Mouse (Mus musculus): ENCODE results near the gene Lpar5. TPM values are rescaled to one million over a fixed set of nuclear protein-coding genes. Genes with fewer than 3 reads are reported as not detected.
"Not testable (repeated sequence)": the region's sequence is repeated elsewhere in the genome, so short reads cannot be mapped to it uniquely, and the experiment has no call there.

Lpar5 gene
- polyA plus RNA-seq, 1 experiment from 2014 or later = 0.31 TPM

GRCm38 (mm10) chr6:125062511-125062910, 5.2 kb upstream of the Lpar5 start:
- no peak for ATAC-seq (ENCODE audit: low FRiP score)
- H3K36me3 ChIP-seq (replicated peaks) = no peaks in the 10 kb centered on the region
- no peak overlapping the region for H3K27ac ChIP-seq
- no peak overlapping the region for H3K9ac ChIP-seq
- WGBS = 84% methylated on average over 5 of the region's 5 CpGs
- no peak overlapping the region for H3K4me3 ChIP-seq (replicated peaks)
- 0 out of 2 replicates have a peak, but pooled peaks cover under 1% of the 10 kb centered on the region for H3K27me3 ChIP-seq
- peaks cover 10% of the 10 kb centered on the region; the same call in 1 of the 2 replicates for H3K4me1 ChIP-seq
- no peak overlapping the region for H3K4me2 ChIP-seq
- H3K9me3 ChIP-seq = no peaks in the 10 kb centered on the region

DNA sequence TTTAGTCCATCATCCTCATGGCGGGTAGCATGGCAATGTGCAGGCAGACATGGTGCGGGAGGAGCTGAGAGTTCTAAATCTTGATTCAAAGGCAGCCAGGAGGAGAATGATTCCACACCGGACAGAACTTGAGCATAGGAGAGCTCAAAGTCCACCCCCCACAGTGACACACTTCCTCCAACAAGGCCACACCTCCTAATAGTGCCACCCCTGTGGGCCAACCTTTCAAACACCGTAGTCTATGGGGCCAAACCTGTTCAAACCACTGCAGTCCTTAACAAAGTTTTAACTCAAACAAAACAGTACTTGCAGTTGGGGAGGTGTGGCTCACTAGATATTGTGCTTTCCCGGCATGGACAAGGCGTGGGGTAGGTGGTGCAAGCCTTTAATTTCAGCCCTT, 3.8 kb upstream of the Lpar5 start:
- no peak overlapping the region for H3K4me3 ChIP-seq (replicated peaks)
- no peaks in the 10 kb centered on the region for H3K36me3 ChIP-seq (replicated peaks)
- ATAC-seq (ENCODE audit: low FRiP score) = no peak
- H3K9me3 ChIP-seq = no peaks in the 10 kb centered on the region
- no peak overlapping the region for H3K27ac ChIP-seq
- H3K27me3 ChIP-seq = 0 out of 2 replicates have a peak, but pooled peaks cover 3% of the 10 kb centered on the region
- 85% methylated on average over 6 of the region's 6 CpGs for WGBS
- no peak overlapping the region for H3K4me2 ChIP-seq
- H3K9ac ChIP-seq = no peak overlapping the region
- H3K4me1 ChIP-seq = peaks cover 10% of the 10 kb centered on the region; the same call in 1 of the 2 replicates

DNA sequence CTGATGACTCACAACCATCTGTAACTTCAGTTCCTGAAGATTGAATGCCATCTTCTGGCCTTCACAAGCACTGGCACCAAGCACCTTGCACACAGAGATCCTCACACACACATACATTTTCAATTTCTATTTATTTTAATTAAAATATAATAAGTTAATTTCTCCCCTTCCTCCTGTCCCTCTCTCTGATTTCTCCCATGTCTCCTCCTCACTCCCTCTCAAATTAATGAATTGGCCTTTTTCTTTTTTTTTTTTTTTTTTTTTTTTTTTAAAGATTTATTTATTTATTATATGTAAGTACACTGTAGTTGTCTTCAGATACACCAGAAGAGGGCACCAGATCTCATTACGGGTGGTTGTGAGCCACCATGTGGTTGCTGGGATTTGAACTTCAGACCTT, 2.5 kb upstream of the Lpar5 start:
- ATAC-seq (ENCODE audit: low FRiP score); H3K9ac ChIP-seq; H3K9me3 ChIP-seq; H3K4me2 ChIP-seq; H3K36me3 ChIP-seq (replicated peaks); H3K27ac ChIP-seq; H3K4me3 ChIP-seq (replicated peaks); H3K27me3 ChIP-seq: not testable (repeated sequence)
- peaks cover 10% of the 10 kb centered on the region; the same call in 1 of the 2 replicates for H3K4me1 ChIP-seq
- no CpG with 5 or more reads among the region's 1 CpGs for WGBS

- Histone ChIP-seq H3K27me3 (0 out of 2 replicates have a peak, but pooled peaks cover 3% of the 10 kb centered on the region), H3K9me3 (no peaks in the 10 kb centered on the region), H3K4me3 (replicated peaks) (no peak overlapping the region), H3K27ac (peak overlapping the region; percentile 90), H3K36me3 (replicated peaks) (no peaks in the 10 kb centered on the region), H3K4me1 (peaks cover 10% of the 10 kb centered on the region), H3K4me2 (no peak overlapping the region), H3K9ac (peak overlapping the region; percentile 29; the same call in 1 of the 2 replicates)
- ATAC-seq (ENCODE audit: low FRiP score) = peak; percentile 78; the same call in 1 of the 2 replicates
- 81% methylated on average over 18 of the region's 18 CpGs for WGBS
Observed at GRCm38 (mm10) chr6:125071170-125071895, 3.6 kb downstream of the Lpar5 start.

DNA sequence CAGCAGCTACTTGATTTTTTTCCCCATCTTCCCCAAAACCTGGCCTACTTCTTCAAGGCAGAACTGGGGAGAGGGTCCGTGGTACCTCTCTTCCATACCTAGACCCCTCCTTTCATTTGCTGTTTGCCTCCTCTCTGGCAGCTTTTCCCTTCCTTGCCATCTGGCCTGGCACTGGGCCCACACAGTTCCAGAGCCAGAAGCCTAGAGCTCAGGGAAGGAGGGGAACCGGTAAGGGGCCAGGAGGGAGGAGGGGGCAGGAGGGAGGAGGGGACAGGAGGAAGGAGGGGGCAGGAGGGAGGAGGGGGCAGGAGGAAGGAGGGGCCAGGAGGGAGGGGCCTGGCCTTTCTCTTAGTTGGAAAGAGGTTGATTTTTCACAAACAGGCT, 4.2 kb downstream of the Lpar5 start:
- Histone ChIP-seq H3K9ac (peak overlapping the region; percentile 29), H3K4me3 (replicated peaks) (no peak overlapping the region), H3K4me1 (peaks cover 10% of the 10 kb centered on the region), H3K36me3 (replicated peaks) (no peaks in the 10 kb centered on the region), H3K9me3 (no peaks in the 10 kb centered on the region), H3K4me2 (no peak overlapping the region), H3K27me3 (0 out of 2 replicates have a peak, but pooled peaks cover 3% of the 10 kb centered on the region), H3K27ac (peak overlapping the region; percentile 90)
- 38% methylated on average over 1 of the region's 2 CpGs for WGBS
- ATAC-seq (ENCODE audit: low FRiP score) = peak; percentile 78; the same call in 1 of the 2 replicates

- peaks cover 10% of the 10 kb centered on the region for H3K4me1 ChIP-seq
- H3K9ac ChIP-seq = no peak overlapping the region
- H3K36me3 ChIP-seq (replicated peaks) = no peaks in the 10 kb centered on the region
- WGBS = 69% methylated on average over 8 of the region's 8 CpGs
- H3K27ac ChIP-seq = no peak overlapping the region
- H3K9me3 ChIP-seq = no peaks in the 10 kb centered on the region
- ATAC-seq (ENCODE audit: low FRiP score) = no peak
- H3K4me3 ChIP-seq (replicated peaks) = no peak overlapping the region
- peaks cover 6% of the 10 kb centered on the region for H3K27me3 ChIP-seq
- H3K4me2 ChIP-seq = no peak overlapping the region
Observed at GRCm38 (mm10) chr6:125073825-125074224, 6.1 kb downstream of the Lpar5 start.

DNA sequence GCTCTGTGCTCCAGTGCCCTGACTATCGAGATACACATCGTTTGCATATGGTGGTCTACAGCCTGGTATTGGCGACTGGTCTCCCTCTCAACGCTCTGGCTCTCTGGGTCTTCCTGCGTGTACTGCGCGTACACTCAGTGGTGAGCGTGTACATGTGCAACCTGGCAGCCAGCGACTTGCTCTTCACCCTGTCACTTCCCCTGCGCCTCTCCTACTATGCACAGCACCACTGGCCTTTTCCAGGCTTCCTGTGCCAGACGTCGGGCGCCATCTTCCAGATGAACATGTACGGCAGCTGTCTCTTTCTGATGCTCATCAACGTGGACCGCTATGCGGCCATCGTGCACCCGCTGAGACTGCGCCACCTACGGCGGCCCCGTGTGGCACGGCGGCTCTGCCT, 13.7 kb downstream of the Lpar5 start:
- Histone ChIP-seq H3K9ac (peak overlapping the region; percentile 59), H3K27ac (peak overlapping the region; percentile 90), H3K4me2 (peak overlapping the region; percentile 64), H3K4me1 (peaks cover 10% of the 10 kb centered on the region), H3K4me3 (replicated peaks) (peak overlapping the region; percentile 42), H3K9me3 (no peaks in the 10 kb centered on the region), H3K27me3 (peaks cover 15% of the 10 kb centered on the region), H3K36me3 (replicated peaks) (no peaks in the 10 kb centered on the region)
- WGBS = 27% methylated on average over 25 of the region's 25 CpGs
- ATAC-seq (ENCODE audit: low FRiP score) = no peak; the same call in none of the 2 replicates

DNA sequence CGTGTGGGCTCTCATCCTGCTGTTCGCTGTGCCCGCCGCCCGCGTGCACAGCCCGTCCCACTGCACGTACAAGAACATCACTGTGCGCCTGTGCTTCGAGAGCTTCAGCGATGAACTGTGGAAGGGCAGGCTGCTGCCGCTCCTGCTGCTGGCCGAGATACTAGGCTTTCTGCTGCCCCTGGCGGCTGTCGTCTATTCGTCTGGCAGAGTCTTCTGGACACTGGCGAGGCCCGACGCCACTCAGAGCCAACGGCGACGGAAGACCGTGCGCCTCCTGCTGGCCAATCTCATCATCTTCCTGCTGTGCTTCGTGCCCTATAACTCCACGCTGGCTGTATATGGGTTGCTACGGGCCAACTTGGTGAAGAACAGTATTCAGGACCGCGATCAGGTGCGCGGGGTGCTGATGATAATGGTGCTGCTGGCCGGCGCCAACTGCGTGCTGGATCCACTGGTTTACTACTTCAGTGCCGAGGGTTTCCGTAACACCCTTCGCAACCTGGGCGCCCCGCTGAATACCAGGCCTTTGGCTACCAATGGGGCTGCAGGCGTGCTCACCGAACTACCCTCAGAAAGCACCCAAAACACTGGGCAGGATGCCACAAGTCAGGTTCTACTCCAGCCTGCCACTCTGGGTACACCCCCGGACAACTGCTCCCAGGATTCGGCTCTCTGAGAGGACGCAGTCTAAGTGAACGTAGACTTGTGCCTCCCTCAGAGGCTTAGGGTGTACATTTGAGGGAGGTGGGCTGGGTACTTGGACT, 14.3 kb downstream of the Lpar5 start:
- Histone ChIP-seq H3K4me1 (peaks cover 10% of the 10 kb centered on the region), H3K4me3 (replicated peaks) (peak overlapping the region; percentile 42), H3K9ac (peak overlapping the region; percentile 59), H3K36me3 (replicated peaks) (no peaks in the 10 kb centered on the region), H3K27ac (peak overlapping the region; percentile 90), H3K27me3 (peaks cover 15% of the 10 kb centered on the region), H3K4me2 (peak overlapping the region; percentile 64), H3K9me3 (no peaks in the 10 kb centered on the region)
- WGBS = 23% methylated on average over 45 of the region's 45 CpGs
- peak; percentile 90 for ATAC-seq (ENCODE audit: low FRiP score)

DNA sequence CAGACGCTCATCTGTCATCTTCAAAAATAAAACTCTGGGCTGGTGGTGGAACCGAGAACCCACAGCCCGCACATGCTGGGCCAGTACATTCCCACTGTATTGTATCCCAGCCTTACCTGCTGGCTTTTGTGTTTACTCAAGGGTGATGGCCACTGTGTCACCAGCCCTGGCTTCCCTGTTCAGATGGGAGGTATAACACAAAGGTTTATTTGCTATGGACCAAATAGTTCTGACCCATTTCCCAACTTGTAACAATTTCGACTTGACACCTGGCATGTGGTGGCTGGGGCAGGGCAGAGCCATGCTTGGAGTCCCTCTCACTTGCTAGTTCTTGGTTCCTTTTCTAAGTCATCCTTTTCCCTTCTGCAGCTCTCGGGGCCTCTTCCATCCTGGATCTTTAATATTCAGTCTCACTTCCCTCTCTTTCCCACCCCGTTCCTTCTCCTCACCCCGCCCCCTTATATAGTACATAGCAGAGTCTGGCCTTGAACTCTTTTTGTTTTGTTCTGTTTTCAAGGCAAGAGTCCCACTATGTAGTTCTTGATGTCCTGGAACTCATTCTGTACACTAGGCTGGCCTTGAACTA, 15.2 kb downstream of the Lpar5 start:
- WGBS = 90% methylated on average over 7 of the region's 7 CpGs
- no peak for ATAC-seq (ENCODE audit: low FRiP score)
- H3K4me3 ChIP-seq (replicated peaks) = no peak overlapping the region
- H3K27ac ChIP-seq = no peak overlapping the region
- peaks cover 15% of the 10 kb centered on the region for H3K27me3 ChIP-seq
- H3K9ac ChIP-seq = no peak overlapping the region
- peaks cover 10% of the 10 kb centered on the region for H3K4me1 ChIP-seq
- H3K9me3 ChIP-seq = no peaks in the 10 kb centered on the region
- H3K4me2 ChIP-seq = no peak overlapping the region
- H3K36me3 ChIP-seq (replicated peaks) = no peaks in the 10 kb centered on the region

- 4% methylated on average over 4 of the region's 4 CpGs for WGBS
- no peak overlapping the region for H3K4me3 ChIP-seq (replicated peaks)
- H3K36me3 ChIP-seq (replicated peaks) = no peaks in the 10 kb centered on the region
- ATAC-seq (ENCODE audit: low FRiP score) = peak; percentile 5; the same call in 1 of the 2 replicates
- H3K4me2 ChIP-seq = no peak overlapping the region
- no peak overlapping the region for H3K9ac ChIP-seq
- H3K9me3 ChIP-seq = no peaks in the 10 kb centered on the region
- H3K27me3 ChIP-seq = peaks cover 10% of the 10 kb centered on the region; the same call in 1 of the 2 replicates
- H3K4me1 ChIP-seq = peaks cover 20% of the 10 kb centered on the region
- no peak overlapping the region for H3K27ac ChIP-seq
Observed at GRCm38 (mm10) chr6:125084424-125084823, 16.7 kb downstream of the Lpar5 start.

DNA sequence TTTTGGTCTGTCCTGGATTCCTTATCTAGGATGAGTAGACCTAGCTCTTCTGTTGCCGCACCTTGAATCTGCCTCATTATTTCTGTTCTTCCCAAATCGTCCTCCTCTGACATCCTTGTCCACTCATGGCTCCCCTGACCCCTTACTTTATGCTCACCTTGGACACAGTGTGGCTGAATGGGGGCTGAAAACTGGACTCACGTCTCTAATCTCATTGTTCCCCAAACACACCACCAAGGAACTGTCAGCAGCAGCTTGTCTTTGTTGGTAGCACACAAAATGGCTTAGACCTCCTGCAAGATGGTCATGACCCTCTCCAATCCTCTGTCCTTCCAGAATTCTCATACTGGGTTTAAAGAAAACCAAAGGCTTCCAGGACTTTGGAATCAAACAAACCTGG, 20.2 kb downstream of the Lpar5 start:
- Histone ChIP-seq H3K27ac (peak overlapping the region; percentile 92), H3K36me3 (replicated peaks) (no peaks in the 10 kb centered on the region), H3K9ac (no peak overlapping the region), H3K4me2 (no peak overlapping the region), H3K4me3 (replicated peaks) (no peak overlapping the region), H3K4me1 (peaks cover 35% of the 10 kb centered on the region), H3K27me3 (no peaks in the 10 kb centered on the region), H3K9me3 (no peaks in the 10 kb centered on the region)
- ATAC-seq (ENCODE audit: low FRiP score) = no peak
- WGBS = 76% methylated on average over 3 of the region's 3 CpGs
